Mouse (Mus musculus) G1E (cell line): Measurements from ENCODE around the gene Pkib. TPM values are rescaled to one million over a fixed set of nuclear protein-coding genes. Genes with fewer than 3 reads are reported as not detected.

Experiments
- ATAC-seq: 2 replicates; pipeline ENCODE4 v1.8.0; 2016; ENCODE audit warnings: mild to moderate bottlenecking; ENCODE audit not compliant: insufficient number of reproducible peaks, poor library complexity, low FRiP score, severe bottlenecking; ENCODE audit errors: extremely low read depth
- DNase-seq: peaks from one replicate; pipeline ENCODE4 v3.0.0; 2012; ENCODE audit warnings: low spot score
- H3K27me3 ChIP-seq: 2 replicates; pipeline ENCODE4 v1.6.1; 2012; ENCODE audit warnings: mild to moderate bottlenecking, low read length, inconsistent platforms; ENCODE audit not compliant: insufficient read depth
- H3K36me3 ChIP-seq: replicated peaks from 2 replicates; pipeline ENCODE3; 2012; ENCODE audit warnings: mild to moderate bottlenecking, inconsistent platforms
- H3K4me1 ChIP-seq: 2 replicates; pipeline ENCODE4 v1.6.1; 2012; ENCODE audit warnings: low read depth, low read length, inconsistent platforms, mixed read lengths; ENCODE audit not compliant: insufficient read depth
- H3K4me3 ChIP-seq: 2 replicates; pipeline ENCODE4 v1.5.1; 2012; ENCODE audit warnings: low read depth, mild to moderate bottlenecking, inconsistent platforms, low read length, moderate library complexity, mixed read lengths
- H3K9me3 ChIP-seq: replicated peaks from 2 replicates; pipeline ENCODE4 v1.6.1; 2012; ENCODE audit warnings: inconsistent platforms
- CTCF ChIP-seq: IDR thresholded peaks from 2 replicates; pipeline ENCODE4 v1.5.1; 2012; ENCODE audit warnings: low read depth, low read length, inconsistent platforms, mixed read lengths
- GATA1 ChIP-seq: IDR thresholded peaks from 2 replicates; pipeline ENCODE4 v1.6.1; 2012; ENCODE audit warnings: borderline replicate concordance, low read length, inconsistent platforms, mixed read lengths
- GATA2 ChIP-seq: IDR thresholded peaks from 2 replicates; pipeline ENCODE4 v1.6.1; 2012; ENCODE audit warnings: low read depth, low read length, inconsistent platforms, borderline replicate concordance
- POLR2AphosphoS5 ChIP-seq: IDR thresholded peaks from 2 replicates; pipeline ENCODE4 v1.6.1; 2012; ENCODE audit warnings: low read depth, low read length, inconsistent platforms; ENCODE audit not compliant: insufficient replicate concordance
- TAL1 ChIP-seq: conservative IDR thresholded peaks from 2 replicates; pipeline ENCODE4 v1.6.1; 2012; ENCODE audit warnings: low read depth, low read length, inconsistent platforms, mixed read lengths
- polyA plus RNA-seq: library from polyadenylated mRNA; stranded (reverse); fragments of >175 nt; gene quantifications from 2 replicates; pipeline ENCODE4 v1.2.3, GENCODE M21; 2012
- total RNA-seq, 2 experiments: library from RNA; stranded (forward) in 1 of 2; stranded (reverse) in 1 of 2; fragments of 200-1000 nt in 1 of 2; fragments of >200 nt in 1 of 2; fragmentation: Nextera tagmentation in 1 of 2; gene quantifications; 2 replicates each; pipeline ENCODE4 v1.2.3; 2014 to 2017

Pkib gene
- total and polyA plus RNA-seq, 3 experiments: 0.16 TPM; not detected in 2

GRCm38 (mm10) chr10:57702246-57702645, 70.5 kb downstream of the Pkib start:
- no peaks in the 10 kb centered on the region for H3K27me3 ChIP-seq
- H3K4me1 ChIP-seq: no peaks in the 10 kb centered on the region
- TF ChIP-seq TAL1: no peak
- no peak for TF ChIP-seq GATA2
- no peak for TF ChIP-seq POLR2AphosphoS5
- no peak for TF ChIP-seq GATA1
- H3K9me3 ChIP-seq: no peaks in the 10 kb centered on the region
- no peak for DNase-seq
- H3K36me3 ChIP-seq: no peaks in the 10 kb centered on the region
- H3K4me3 ChIP-seq: no peak overlapping the region
- ATAC-seq: no peak

- no peaks in the 10 kb centered on the region for H3K9me3 ChIP-seq
- DNase-seq: no peak
- H3K4me1 ChIP-seq: no peaks in the 10 kb centered on the region
- ATAC-seq: no peak
- no peak overlapping the region for H3K4me3 ChIP-seq
- no peaks in the 10 kb centered on the region for H3K36me3 ChIP-seq
- TF ChIP-seq POLR2AphosphoS5 (no peak), CTCF (no peak), TAL1 (no peak), GATA2 (no peak), GATA1 (no peak)
- no peaks in the 10 kb centered on the region for H3K27me3 ChIP-seq
Measured at GRCm38 (mm10) chr10:57721035-57721434, 89.3 kb downstream of the Pkib start.

GRCm38 (mm10) chr10:57722363-57722762, 90.6 kb downstream of the Pkib start:
- no peaks in the 10 kb centered on the region for H3K36me3 ChIP-seq
- TF ChIP-seq POLR2AphosphoS5 (no peak), GATA2 (no peak), GATA1 (no peak), TAL1 (no peak), CTCF (no peak)
- H3K4me3 ChIP-seq: no peak overlapping the region
- no peaks in the 10 kb centered on the region for H3K27me3 ChIP-seq
- DNase-seq: no peak
- H3K9me3 ChIP-seq: no peaks in the 10 kb centered on the region
- ATAC-seq: no peak
- no peaks in the 10 kb centered on the region for H3K4me1 ChIP-seq

- TF ChIP-seq TAL1: no peak
- no peak for TF ChIP-seq GATA2
- no peak for TF ChIP-seq GATA1
- no peak for TF ChIP-seq POLR2AphosphoS5
- TF ChIP-seq CTCF: no peak
- DNase-seq (no peak), ATAC-seq (no peak)
- no peaks in the 10 kb centered on the region for H3K36me3 ChIP-seq
- H3K4me3 ChIP-seq: no peak overlapping the region
- no peaks in the 10 kb centered on the region for H3K4me1 ChIP-seq
- no peaks in the 10 kb centered on the region for H3K9me3 ChIP-seq
- no peaks in the 10 kb centered on the region for H3K27me3 ChIP-seq
Measured at GRCm38 (mm10) chr10:57727666-57728065, 95.9 kb downstream of the Pkib start.

- TF ChIP-seq GATA2 (no peak), CTCF (no peak), POLR2AphosphoS5 (no peak), GATA1 (no peak), TAL1 (no peak)
- no peaks in the 10 kb centered on the region for H3K27me3 ChIP-seq
- DNase-seq: no peak
- no peaks in the 10 kb centered on the region for H3K9me3 ChIP-seq
- H3K4me3 ChIP-seq: no peak overlapping the region
- ATAC-seq: no peak
- no peaks in the 10 kb centered on the region for H3K4me1 ChIP-seq
- H3K36me3 ChIP-seq: no peaks in the 10 kb centered on the region
Measured at GRCm38 (mm10) chr10:57731672-57732071, 99.9 kb downstream of the Pkib start.

GRCm38 (mm10) chr10:57740733-57741132, 109.0 kb downstream of the Pkib start:
- Histone ChIP-seq H3K27me3 (no peaks in the 10 kb centered on the region), H3K4me1 (peaks cover 4% of the 10 kb centered on the region; the same call in 1 of the 2 replicates), H3K36me3 (no peaks in the 10 kb centered on the region), H3K4me3 (no peak overlapping the region), H3K9me3 (no peaks in the 10 kb centered on the region)
- TF ChIP-seq GATA2: no peak
- TF ChIP-seq GATA1: no peak
- no peak for TF ChIP-seq TAL1
- TF ChIP-seq POLR2AphosphoS5: no peak
- TF ChIP-seq CTCF: no peak
- DNase-seq (no peak), ATAC-seq (no peak)

GRCm38 (mm10) chr10:57741351-57741750, 109.6 kb downstream of the Pkib start:
- no peak for TF ChIP-seq GATA2
- TF ChIP-seq POLR2AphosphoS5: no peak
- no peak for TF ChIP-seq GATA1
- no peak for TF ChIP-seq CTCF
- TF ChIP-seq TAL1: no peak

More at GRCm38 (mm10) chr10:57741351-57741750, 109.6 kb downstream of the Pkib start:
- no peaks in the 10 kb centered on the region for H3K36me3 ChIP-seq
- ATAC-seq (no peak), DNase-seq (no peak)
- no peaks in the 10 kb centered on the region for H3K9me3 ChIP-seq
- no peaks in the 10 kb centered on the region for H3K27me3 ChIP-seq
- H3K4me3 ChIP-seq: no peak overlapping the region
- peaks cover 4% of the 10 kb centered on the region; the same call in 1 of the 2 replicates for H3K4me1 ChIP-seq
